Mouse (Mus musculus) heart, postnatal 10 days (tissue): ENCODE measurements around the gene Add2. TPM values are rescaled to one million over a fixed set of nuclear protein-coding genes. Genes with fewer than 3 reads are reported as not detected.

ENCODE experiments used
- total RNA-seq, 2 experiments: library from RNA; stranded (reverse); gene quantifications; 2 replicates each; pipeline ENCODE4 v1.2.3; 2021

Add2 gene
- total RNA-seq, 2 experiments from 2014 or later: 1.4 to 1.9 TPM

Other genes starting within 250 kb of the Add2 start
- under 1 TPM in 1 of 2 experiments, not detected in 1; 0.30 TPM for gene Nat8f6, start 207.7 kb upstream of the Add2 start, total RNA-seq
- gene Nat8f5, start 207.7 kb upstream of the Add2 start, total RNA-seq: not detected
- not detected for gene Nat8, start 196.6 kb upstream of the Add2 start, total RNA-seq
- gene Nat8f2, start 159.5 kb upstream of the Add2 start, total RNA-seq: not detected
- 1 to 10 TPM in 1 of 2 experiments, under 1 TPM in 1; 0.98 to 1.1 TPM for gene Nat8f4, start 123.8 kb upstream of the Add2 start, total RNA-seq
- gene Tprkb, start 116.8 kb upstream of the Add2 start, total RNA-seq: 10 to 100 TPM; 12.2 to 13.4 TPM
- 1 to 10 TPM; 1.4 to 2.1 TPM for gene Nat8f1, start 113.0 kb upstream of the Add2 start, total RNA-seq
- gene Dusp11, start 67.0 kb upstream of the Add2 start, total RNA-seq: 10 to 100 TPM; 56.9 to 64.3 TPM
- gene Figla, start 12.5 kb upstream of the Add2 start, total RNA-seq: not detected
- gene Tgfa, start 166.5 kb downstream of the Add2 start, total RNA-seq: 1 to 10 TPM; 1.5 to 2.1 TPM